Mouse (Mus musculus): ENCODE results near the gene Psma7. TPM values are rescaled to one million over a fixed set of nuclear protein-coding genes. Genes with fewer than 3 reads are reported as not detected.

Psma7 gene
- total RNA-seq, 1 experiment from 2014 or later = 254 TPM

DNA sequence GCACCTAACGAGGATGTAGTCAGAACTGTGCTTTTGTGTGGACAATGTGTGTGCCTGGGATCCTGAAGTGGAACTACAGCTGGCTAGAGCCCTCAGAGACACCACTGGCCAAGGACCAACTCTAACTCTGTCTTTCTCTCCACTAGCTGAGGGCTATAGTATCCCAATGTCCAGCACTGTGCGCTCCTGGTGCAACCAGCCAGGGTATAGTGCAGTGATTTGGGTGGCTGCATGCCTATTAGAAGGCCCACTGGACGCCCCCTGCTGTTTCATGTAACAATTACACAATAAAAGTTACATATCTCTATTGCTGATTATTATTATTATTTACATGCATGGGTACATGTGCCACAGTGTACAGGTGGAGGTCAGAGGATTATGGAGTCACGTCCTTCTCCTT lies 3.0 kb upstream of the Psma7 start:
- DNase-seq = peak; percentile 23

DNA sequence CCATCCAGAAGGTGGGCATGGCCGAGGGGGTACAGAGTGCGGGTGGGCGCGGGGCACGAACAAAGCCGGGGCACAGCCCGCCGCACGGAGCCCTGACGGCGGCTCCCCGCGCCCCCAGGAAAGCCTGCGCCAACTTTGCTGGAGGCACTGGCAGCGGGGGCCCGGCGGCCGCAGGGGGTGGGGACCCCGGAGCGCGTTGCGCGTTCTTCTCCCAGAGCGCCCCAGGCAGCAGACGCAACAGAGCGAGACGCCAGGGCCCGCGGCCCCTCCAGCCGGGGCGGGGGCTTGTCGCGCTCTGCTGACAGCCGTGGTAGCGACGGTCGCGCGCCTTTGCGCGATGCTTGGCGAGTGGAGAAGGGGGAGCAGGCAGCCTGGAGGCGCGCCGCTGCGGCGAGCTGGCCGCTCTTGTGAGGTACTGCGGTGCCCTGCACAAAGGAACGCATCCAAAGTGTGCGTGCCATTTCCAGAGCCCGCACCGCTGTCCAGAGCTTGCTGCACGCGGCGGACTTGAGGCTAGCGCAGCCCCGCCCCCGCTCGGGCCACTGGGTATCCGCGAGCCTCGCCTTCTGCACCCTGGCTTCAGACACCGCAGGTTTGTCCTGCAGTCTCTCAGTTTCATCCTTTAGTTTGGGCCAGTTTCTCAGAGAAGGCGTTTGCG lies 754 bp upstream of the Psma7 start:
- peak; percentile 55 for DNase-seq

DNA sequence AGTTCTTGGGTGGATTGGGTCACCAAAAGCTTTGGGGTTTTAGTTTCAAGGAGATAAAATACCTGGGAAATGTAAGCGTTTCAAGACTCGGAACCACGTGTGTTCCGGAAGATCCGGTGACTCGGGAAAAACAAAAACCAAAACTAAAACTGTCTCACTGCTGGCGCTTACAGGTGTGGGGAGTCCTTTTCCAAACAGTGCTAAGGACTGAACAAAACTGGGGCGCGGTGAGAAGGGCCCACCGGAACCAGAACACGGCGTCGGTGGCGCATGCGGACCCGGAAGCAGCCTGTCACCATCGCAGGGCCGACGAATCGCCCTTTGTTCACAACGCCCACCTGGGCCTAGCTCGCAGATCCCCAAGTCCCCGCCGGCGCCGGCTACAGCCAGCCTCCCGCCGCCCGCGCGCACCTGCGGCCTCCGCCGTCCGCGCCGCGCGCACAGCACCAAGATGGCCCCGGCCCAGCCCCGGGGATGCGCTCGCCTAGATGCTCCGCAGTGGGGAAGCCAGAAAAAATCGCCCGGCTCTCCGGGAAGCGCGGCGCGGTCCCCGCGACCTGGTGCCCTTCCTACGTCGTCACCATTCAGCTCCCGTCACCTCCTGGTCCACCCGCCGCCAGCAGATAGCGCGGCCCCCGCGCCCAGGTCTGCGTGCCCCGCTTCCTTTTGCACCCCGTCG lies 517 bp downstream of the Psma7 start:
- DNase-seq = peak; percentile 41

DNA sequence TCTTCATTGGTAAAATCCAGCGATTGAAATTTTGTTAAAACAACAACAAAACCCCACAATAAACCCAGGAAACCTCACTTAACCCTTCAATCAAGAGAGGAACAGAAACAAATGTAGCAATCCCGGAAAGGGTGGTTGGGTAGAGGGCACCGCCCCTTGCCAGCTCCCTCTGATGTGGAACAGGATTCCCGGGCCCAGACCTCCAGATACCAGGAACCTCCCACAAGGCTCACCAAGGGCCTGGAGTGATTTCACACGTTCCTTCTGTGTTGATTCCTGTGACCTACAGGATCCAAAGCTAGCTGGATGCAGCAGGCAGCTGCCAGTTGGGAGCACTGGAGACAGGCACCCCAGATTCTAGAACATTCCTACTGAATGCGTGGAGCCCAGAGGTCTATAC lies 1.8 kb downstream of the Psma7 start:
- no peak for DNase-seq

DNA sequence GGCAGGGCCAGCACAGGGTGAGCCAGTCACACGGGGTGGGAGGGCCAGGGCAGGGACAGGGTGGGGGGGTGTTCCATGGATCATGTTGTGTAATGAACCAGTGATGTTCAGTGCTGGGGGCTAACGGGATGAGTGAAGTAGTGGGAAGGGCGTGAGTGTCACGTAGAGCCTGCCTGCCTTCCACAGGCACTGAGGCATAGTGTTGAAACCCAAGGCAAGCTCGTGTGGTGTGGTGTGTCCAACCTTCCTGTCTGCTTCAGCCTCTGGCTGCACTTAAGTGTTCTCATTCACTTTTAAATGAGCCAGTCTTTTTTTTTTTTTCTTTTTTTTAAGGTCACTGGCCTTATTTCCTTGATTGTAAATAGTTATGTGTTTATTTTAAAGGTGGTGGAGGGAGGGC lies 7.5 kb downstream of the Psma7 start:
- no peak for DNase-seq

DNA sequence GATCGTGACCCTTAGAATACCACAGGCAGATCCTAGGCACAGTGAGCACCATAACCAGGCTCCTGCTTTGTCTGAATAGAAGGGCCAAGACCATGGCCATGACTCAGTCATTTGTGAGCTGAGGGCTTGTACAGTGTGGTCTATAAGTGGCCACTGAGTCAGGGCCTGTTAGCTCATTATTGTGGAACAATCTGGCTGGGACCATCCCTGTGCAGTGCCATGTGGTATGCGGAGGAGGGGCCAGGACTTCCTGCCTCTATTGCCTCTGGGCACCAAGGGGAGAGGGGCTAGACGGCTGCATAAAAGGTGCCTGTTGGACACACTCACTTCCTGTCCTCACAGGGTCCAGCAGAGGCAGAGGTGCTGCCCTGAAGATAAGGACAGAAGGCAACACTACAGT lies 8.3 kb downstream of the Psma7 start:
- no peak for DNase-seq

DNA sequence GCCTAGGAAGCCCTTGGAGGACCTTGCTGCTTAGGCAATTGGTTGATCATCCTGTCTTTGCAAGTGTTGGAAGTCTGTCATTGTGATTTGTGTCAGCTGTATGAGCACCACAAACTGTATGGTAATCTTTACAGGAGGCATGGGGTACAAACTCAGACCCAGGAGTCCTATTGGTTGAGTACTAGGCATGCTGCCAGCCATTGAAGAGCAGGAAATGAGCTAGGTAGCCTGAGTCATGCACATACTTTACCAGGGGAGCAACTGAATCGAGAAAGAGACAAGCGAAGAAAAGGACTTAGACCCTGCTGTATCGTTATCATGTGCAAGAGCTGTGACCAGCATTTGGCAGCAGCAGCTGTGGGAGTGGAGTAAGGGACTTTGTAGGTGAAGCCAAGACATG lies 9.3 kb downstream of the Psma7 start:
- no peak for DNase-seq

DNA sequence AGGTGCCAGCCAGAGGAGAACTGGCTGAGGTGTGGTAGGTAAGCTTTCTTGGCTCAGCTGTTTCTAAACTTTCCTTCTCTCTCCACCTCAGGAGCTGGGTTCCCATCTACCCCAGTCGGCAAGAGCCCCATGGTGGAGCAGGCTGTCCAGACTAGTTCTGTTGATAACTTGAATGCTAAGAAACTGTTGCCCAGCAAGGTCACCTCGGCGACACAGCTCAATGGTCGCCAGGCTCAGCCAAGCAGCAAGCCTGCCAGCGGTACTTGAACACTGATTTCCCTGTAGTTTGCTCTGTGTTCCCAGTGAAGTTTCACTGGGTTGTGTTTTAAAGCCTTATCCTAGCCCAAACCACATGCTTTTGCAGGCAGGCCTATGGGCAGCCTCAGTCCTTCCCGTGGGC lies 11.0 kb downstream of the Psma7 start:
- DNase-seq = no peak

DNA sequence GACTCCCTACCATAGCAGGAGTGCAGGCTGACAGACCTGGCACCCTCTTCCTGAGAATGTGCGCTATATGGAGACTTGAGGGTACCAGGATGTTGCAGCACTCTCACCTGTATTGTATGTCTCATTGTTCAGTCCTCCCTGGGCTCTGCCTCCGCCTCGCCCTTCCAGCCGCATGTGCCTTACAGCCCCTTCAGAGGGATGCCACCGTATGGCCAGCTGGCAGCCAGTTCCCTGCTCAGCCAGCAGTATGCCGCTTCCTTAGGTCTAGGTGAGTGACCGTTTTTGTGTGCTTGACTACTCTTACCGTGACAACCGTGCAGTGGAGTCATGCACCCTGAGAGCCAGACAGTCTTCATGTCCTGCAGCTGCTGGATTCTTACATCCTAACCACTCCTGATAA lies 14.5 kb downstream of the Psma7 start:
- DNase-seq = no peak

DNA sequence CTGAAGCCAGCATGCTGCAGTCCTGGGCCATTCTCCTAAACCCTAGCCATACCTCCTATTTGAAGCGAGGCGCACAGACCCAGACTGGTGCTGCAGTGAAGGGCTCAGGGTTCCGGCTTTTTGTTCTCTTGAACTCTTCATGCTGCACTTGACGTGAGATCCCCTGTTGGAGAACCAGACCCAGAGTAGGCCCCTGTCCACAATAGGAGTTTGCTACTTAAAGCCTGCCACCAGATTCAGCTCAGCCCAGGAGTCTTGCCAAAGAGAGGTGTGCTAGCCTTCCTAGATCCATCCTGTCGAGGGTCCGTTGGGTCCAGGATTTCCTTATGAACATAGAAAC lies 16.4 kb downstream of the Psma7 start:
- DNase-seq = no peak

DNA sequence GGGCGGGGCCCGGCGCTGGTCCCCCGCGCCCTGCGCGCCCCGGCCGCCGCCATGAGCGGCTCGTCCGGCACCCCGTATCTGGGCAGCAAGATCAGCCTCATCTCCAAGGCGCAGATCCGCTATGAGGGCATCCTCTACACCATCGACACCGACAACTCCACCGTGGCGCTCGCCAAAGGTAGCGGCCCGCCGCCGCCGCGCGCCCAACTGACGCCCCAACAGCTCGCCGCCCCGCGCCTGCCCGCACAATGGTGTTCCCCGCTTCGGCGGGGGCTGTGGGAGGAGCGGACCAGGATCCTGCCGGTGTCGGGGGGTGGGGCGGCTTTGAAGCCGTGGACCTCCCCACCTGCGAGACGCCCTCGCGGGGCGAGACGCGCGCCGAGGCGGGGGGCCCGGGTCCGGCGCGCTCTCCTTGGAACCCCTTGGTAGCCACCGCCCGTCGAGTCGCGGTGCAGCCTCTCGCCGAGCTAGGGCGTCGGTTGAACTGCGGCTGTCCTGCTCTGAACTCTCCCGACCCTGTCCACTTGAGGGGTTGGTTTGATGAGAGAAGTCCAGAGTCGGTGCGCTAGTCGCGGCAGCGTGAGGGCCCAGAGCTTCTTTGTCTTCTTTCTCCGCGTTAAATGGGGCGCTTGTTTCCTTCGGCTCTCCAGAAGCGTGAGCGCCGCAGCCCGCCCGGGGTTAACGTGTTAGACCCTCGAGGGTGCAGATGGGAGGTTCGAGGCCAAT lies 16.9 kb downstream of the Psma7 start:
- peak; percentile 60 for DNase-seq

DNA sequence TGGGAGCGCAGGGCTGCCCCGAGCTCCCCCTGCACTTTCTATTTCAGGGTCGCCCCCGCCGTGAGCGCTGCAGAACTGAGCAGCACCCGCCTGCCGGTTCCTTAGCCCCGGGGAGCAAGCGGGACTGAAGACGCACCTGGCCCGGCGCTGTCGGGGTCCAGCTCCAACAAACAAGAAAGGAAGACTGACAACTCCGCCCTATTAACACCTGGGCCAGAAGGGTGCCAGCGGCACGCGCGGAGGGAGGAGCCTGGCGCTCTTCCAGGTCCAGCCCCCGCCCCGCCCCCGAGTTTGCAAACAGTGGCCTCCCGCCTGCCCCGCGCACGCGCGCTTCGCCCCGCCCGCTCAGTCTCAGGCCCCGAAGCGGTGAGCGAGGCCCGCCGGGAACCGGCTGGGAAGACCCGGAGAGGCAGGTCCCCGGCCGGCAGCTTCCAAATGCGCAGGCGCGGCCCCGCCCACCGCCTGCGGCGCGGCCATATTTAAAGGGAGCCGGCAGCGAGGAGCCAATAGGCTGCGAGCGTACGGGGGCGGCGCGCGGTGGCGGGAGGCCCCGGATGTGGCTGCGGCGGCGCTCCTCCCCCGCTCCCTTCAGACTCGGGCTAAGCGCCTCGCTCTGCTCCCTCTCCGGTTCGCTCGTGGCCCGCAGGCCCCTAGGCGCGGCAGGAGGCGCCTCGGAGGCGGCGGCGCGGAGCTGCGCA lies 17.7 kb downstream of the Psma7 start, which contains the start of gene Lsm14b:
Gene Lsm14b, plus strand, starts transcription at position 587 of the 698 bp plus-strand sequence.
- peak; percentile 100 for DNase-seq

DNA sequence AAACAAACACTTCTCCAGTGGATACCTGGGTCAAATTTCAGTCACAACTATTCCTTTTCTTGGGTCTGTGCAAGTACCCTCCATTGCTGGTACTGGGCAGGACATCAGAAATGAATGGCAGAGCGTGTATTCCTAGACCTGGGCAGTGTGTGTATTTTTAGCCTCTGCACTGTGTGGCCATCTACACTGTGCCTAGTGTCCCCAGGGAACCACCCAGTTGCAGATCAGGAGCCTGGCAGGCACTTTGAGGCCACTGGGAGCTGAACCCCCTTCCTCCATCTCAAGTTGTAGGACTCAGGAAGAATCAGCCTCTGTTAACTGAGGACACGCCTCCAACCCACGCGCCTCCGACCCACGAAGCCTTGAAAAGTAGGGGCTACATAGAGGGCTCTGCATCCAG lies 19.5 kb downstream of the Psma7 start:
- no peak for DNase-seq

DNA sequence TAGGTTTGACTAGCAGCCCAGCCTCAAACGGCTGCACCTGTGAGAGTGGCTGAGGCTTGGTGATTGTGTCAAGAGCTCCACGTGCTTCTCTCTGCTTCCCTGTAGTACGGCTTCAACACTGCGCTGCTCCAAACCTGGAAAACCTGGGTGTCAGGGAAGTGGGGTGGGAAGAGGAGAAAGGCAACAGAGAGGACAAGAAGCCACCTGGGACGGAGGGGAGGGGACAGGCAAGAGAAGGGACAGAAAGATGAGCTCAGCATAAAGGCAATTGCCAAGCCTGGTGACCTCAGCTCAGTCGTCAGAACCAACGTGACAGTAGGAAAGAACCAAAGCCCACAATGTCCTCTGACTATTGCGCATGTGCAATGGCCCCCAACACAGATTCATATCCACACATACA lies 21.3 kb downstream of the Psma7 start:
- no peak for DNase-seq

DNA sequence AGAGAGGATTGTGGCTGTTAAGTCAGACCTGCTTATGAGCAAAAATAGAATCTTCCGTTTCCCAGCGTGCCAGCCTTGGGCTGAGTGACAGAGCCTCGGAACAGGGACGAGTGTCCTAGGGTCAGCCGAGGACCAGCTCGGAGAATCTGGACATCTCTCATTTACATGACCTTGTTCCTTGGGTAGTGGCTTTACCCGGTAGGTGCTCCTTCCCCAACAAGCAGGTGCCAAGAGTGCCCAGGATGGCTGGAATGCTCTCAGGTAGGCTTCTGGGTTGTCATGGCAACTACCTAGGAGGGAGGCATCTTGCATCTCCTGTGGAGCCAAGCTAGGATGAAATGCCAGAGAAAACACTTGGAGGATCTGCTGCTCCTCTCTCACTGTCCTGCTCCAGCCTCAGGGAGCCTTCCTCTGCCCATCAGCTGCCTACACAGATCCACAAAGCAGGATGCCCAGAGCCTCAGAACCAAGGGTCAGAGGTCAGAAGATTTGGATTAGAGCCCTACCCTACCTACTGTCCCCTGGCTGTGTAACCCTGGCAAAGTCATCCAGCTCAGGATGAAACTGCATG lies 22.1 kb downstream of the Psma7 start:
- no peak for DNase-seq

DNA sequence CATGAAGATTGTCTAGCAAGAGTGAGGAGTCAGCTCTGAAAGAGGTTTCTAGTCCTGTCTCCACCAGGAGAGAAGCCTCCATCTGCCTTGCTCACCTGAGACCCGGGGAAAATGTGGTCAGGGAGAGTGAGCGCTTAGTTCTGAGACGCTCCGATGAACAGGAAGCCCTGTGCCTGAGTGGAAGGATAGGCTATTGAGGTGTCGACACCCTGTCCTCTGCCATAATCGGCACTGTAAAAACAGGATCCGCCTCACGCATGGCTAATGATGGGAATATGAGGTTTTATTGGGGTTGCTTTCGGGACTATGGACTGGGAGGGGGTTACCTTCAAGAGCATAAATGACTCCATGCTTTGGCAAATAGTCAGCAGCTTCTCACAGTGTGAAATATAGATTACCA lies 23.7 kb downstream of the Psma7 start:
- DNase-seq = no peak

DNA sequence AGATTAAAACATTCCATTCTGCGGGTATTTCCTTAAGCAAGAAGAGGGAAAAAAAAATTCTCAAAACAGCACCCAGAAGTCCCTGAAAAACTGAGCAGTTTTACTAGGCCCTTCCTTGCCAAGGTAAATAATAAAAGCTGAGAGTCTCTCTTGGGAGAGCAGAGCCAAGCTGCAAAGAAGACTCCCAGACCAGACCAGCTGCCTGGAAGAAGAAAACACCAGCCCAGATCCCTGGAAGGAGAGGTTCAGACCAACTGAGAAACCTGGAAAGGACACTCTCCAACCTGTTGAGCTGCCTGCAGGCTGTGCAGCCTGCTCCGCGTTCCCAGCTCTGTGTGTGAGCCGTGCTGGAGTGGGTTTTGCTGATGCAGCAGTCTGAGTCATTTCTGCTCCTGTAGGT lies 24.6 kb downstream of the Psma7 start:
- DNase-seq = no peak

DNA sequence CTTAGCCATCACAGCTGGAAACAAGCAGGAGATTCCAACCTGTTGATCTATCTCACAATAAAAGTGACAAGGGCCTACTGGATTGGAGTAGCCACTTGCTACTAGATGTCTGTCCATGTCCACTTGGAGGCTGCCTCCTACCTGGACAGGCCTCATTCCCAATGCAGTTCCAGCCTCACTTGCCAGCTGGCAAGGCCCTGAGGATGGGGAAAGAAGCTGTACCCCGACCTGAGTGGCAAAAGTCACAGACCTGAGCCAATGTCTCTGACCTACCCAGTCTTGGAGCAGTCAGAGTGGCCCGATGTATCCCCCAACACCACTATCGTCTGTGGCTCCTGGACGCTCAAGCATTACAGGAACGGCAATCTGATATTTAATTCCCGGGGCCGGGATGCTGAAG lies 28.5 kb downstream of the Psma7 start:
- DNase-seq = no peak

DNA sequence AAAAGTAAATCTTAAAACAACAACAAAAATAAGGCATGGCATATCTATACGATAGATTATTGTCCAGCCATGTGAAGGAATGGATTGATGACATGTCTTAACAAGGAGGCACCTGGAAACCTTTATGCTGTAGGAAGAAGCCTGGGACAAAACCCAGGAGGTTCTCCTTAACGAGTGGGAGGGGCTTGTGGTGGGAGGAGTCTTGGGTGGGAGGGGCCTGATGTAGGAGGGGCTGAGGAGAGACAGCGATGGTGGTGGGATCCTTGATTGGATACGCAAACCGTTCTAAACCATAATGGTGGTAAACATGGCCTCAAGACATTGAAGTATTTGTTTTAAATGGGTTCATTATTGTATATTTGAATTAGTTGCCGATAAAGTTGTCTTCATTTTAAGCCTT lies 30.9 kb downstream of the Psma7 start:
- no peak for DNase-seq

DNA sequence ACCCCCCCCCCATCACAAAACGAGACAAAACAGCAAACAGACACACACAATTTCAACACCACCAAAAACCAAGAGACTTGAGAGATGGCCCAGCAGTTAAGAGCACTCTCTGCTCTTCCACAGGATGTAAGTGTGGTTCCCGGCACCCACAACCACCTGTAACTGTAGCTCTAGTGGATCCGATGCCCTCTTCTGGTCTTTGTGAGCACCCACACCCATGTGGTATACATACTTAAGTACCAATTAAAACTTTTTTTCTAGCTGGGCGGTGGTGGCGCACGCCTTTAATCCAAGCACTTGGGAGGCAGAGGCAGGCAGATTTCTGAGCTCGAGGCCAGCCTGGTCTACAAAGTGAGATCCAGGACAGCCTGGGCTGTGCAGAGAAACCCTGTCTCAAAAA lies 31.5 kb downstream of the Psma7 start:
- DNase-seq = no peak

DNA sequence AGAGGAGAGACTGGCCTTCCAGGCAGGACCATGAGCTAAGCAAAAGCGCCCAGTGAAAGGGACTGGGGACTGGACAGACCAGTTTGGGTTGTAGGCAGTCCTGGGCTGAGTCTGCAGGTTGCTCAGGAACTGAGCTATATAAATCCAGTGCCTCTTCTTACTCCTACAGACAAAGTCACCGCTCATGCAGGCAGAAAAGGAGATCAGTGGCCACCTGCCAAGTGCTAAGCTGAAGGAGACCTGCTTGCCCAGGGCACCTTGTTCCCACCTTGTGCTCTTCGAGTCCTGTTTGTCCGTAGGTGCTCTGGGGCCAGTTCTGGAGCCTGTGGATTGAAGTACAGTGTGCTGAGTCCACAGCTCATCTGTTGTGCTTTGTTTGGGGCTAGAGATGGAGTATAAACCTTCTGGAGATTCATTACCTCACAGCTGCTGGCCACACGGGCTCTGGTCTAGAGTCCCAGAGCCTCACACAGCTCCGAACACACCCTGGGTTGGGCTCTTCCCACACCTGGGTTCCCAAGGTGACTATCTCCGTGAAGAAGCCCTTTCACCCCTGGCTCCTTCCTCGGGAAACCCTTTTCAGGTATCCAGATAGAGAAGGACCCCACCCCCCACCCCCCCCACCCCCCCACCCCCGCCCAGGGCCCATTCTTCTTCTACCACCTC lies 35.7 kb downstream of the Psma7 start:
- DNase-seq = no peak

DNA sequence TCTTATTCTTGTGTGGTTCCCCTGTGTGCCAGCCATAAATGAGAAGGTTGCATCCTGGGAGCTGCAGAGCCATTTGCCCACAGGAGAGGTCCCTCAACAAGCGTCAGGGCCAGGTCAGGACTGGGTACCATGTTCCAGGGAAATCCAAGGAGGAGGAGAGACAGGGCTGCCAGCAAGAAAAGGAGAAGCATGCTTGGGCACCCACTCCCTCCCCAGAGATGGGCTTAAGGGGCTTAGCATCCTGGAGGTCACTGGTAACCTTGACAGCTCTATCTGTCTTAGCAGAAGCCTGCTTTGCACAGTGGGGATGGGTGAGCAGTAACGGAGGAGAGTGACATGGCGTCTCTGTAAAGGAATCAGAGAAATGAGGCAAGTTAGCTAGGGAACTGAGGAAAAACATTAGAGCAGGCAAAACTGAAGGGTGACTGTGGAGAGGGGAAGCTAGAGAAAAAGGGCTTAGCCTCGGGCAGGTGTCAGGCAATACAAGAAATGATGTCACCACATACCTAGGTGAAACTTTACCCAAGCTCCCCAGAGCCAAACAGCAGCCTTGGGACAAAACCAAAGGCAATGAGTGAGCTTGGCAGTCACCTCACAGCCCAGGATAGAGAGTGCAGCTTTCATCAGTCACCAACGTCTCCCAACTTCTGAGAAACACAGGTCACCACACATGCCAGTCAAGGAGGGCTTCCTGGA lies 36.4 kb downstream of the Psma7 start:
- no peak for DNase-seq

Data from adrenal gland, postnatal 25 days (tissue).